Mouse (Mus musculus) stomach, embryonic 16.5 days (tissue): ENCODE data around the gene Gfi1. TPM values are rescaled to one million over a fixed set of nuclear protein-coding genes. Genes with fewer than 3 reads are reported as not detected.
A peak's percentile ranks its signal among the peaks of the same experiment; 100 is the strongest.

Experiments
- ATAC-seq: fragments of 200-750 bp; cut with Nextera tagmentation; 2 replicates; pipeline ENCODE4 v1.8.0; 2017; ENCODE audit warnings: moderate number of reproducible peaks, moderate TSS enrichment; ENCODE audit not compliant: insufficient read depth, low FRiP score
- H3K27ac ChIP-seq: fragments of 300-500 bp; sonication (generic); 2 replicates; pipeline ENCODE4 v1.5.1; 2014; ENCODE audit warnings: low read length
- H3K27me3 ChIP-seq: fragments of 300-500 bp; sonication (generic); 2 replicates; pipeline ENCODE4 v1.6.1; 2014; ENCODE audit warnings: low read length, control low read depth, mixed read lengths; ENCODE audit not compliant: control insufficient read depth, insufficient read depth
- H3K36me3 ChIP-seq: fragments of 300-500 bp; sonication (generic); 2 replicates; pipeline ENCODE4 v1.6.1; 2014; ENCODE audit warnings: low read length; ENCODE audit not compliant: control insufficient read depth, insufficient read depth
- H3K4me1 ChIP-seq: fragments of 300-500 bp; sonication (generic); 2 replicates; pipeline ENCODE4 v1.6.1; 2014; ENCODE audit warnings: low read length, control low read depth, mixed read lengths; ENCODE audit not compliant: control insufficient read depth, insufficient read depth
- H3K4me2 ChIP-seq: fragments of 300-500 bp; sonication (generic); 2 replicates; pipeline ENCODE4 v1.6.1; 2014; ENCODE audit warnings: low read depth, low read length, mixed read lengths
- H3K4me3 ChIP-seq: fragments of 300-500 bp; sonication (generic); replicated peaks from 2 replicates; pipeline ENCODE4 v1.5.1; 2014; ENCODE audit warnings: mild to moderate bottlenecking, low read length
- H3K9ac ChIP-seq: fragments of 300-500 bp; sonication (generic); 2 replicates; pipeline ENCODE4 v1.6.1; 2014; ENCODE audit warnings: low read length
- H3K9me3 ChIP-seq: fragments of 300-500 bp; sonication (generic); replicated peaks from 2 replicates; pipeline ENCODE4 v1.6.1; 2016; ENCODE audit warnings: low read length, control low read depth; ENCODE audit not compliant: control insufficient read depth
- WGBS: fragments of 180-500 bp; shearing (Covaris S2); extraction: QIAGEN DNeasy Blood & Tissue Kit; methylation state at CpG from one replicate; pipeline ENCODE4 v1.1.7; 2014; 5-methylcytosine and 5-hydroxymethylcytosine counted together
- polyA plus RNA-seq: library from polyadenylated mRNA; unstranded; fragments of >200 nt; fragmentation: Nextera tagmentation; extraction: Ambion mirVana; gene quantifications from 2 replicates; pipeline ENCODE4 v1.2.1, GENCODE M21; 2015

The Gfi1 gene
- polyA plus RNA-seq, 1 experiment from 2014 or later = 1.1 TPM

DNA sequence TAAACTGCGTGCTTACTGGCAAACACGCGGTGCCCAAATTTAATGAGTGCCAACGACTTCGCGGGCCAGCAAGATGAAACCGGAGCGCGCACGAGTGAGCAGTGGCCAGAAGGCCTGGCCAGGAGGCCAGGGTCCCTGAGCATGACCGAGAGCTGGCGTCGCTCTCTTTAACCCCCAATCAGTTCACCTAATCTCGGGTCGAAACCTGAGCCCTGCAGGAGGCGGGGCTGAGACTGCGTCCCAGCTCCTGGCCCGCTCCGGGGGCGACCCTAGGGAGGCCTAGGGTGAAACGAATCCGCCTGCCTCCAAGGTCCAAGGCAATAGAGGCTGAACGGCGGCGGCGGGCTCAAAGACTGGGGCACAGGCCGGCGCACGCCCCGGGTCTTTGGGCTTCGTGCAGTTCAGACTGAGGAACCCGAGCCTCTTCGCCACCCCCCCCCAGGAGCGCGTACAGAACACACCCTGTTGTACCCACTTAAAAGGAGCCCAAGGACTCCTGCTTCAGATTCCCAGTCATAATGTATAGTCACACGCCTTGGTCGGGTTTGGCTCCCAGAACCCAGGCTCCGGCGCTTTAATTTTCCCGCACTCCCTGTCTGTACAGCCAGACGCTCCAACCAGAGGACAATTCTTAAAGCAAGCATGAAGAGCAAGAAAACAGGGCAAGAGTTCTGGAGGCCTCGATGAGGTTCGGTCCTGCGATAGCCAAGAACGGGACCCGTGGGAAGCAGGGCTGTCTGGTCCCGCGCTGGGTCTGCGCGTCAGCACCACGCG is 988 bp downstream of the Gfi1 start:
- Histone ChIP-seq H3K9me3 (no peaks in the 10 kb centered on the region), H3K27ac (no peak overlapping the region), H3K36me3 (no peaks in the 10 kb centered on the region), H3K4me1 (peaks cover 51% of the 10 kb centered on the region), H3K4me2 (peak overlapping the region; percentile 52), H3K4me3 (peak overlapping the region; percentile 38), H3K9ac (no peak overlapping the region), H3K27me3 (peaks cover 88% of the 10 kb centered on the region)
- WGBS = 3% methylated on average over 52 of the region's 52 CpGs
- ATAC-seq = no peak

DNA sequence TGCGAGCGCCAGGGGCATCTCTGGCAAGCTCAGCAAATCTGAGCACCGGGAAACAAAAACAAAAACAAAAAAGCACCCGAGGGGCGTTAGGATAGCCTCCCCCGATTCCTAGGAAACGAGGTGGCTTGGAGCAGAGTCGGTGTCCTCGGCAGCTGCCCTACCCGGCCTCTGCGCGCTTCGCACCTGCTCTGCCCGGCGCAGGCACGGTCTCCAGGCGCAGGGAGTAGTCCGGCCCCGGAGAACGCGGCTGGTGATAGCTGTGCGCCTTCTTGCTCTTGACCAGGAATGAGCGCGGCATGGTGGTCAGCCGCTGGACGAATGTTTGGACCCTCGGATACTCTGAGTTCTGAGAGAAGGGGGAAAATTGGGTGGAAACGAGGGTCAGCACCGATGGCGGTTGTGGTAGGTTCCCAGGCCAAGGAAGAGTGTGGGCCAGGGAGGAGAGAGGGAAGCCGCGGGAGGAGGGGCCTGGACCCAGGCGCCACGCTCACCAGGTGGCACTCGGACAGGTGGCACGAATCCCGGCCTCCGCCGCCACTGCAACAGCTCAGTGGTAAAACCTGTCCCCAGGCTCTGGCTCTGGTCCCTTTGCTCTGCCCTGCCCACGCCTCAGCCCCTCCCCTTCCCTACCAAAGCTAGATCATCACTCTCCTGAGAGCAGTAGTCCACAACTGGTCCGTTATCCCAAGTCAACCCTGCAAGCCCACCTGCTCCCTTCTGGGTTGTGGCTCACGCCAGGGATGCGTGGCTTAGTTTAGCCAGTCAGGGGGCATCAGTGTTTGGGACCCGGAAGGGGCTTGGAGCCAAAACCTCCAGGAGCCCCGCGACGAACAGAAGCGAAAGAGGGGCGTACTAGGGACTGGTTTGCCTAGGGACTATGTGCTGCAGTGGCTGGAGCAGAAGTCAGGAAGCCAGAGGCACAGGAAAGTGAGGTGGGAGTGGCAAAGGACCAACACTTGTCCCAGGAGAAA is 2.0 kb downstream of the Gfi1 start:
- no peak overlapping the region for H3K27ac ChIP-seq
- H3K9ac ChIP-seq = peak overlapping the region; percentile 12; the same call in 1 of the 2 replicates
- ATAC-seq = peak; percentile 36
- 2% methylated on average over 49 of the region's 49 CpGs for whole genome bisulfite sequencing
- H3K36me3 ChIP-seq = no peaks in the 10 kb centered on the region
- H3K9me3 ChIP-seq = no peaks in the 10 kb centered on the region
- H3K4me3 ChIP-seq = peak overlapping the region; percentile 38
- peak overlapping the region; percentile 52 for H3K4me2 ChIP-seq
- H3K27me3 ChIP-seq = peaks cover 93% of the 10 kb centered on the region
- H3K4me1 ChIP-seq = peaks cover 51% of the 10 kb centered on the region

DNA sequence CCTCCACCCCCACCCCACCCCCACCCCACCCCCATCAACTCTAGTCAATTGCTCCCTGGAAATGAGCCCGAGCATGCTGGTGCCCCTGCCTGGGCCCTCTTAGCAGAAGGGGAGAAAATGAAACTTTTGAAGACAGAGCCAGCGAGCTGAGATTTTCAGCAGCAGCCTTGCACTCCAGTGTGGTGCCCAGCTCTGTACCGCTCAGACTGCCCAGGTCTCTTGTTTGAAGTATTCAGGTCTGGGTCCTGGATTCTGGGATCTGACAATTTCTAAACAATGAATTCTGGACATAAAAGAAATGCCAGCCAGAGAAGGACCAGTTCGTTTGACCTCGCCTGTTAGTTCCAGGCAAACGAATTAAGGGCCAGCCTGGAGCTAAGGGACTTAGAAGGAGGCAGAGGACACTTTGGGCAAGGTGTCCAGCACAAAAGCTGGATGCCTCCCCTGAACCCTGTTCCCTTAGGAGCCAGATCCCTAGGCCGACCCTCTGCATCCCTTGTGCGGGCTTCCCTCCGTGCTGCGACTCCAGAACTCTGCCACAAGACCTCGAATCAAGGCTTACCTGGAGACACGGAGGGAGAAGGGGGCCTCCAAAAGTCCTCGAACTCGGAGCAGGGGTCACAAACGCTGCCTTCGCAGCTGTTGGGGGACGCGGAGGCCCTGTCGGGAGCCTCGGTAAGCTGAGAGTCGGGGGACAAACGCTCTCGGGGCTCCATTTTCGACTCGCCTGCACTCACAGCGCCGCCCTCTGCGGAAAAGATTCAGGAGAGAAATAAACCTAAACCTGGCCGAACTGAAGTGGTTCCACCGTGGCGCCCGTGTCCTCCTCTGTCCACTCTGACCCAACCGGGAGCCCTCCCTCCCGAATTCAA is 2.9 kb downstream of the Gfi1 start:
- Histone ChIP-seq H3K4me1 (peaks cover 51% of the 10 kb centered on the region), H3K36me3 (no peaks in the 10 kb centered on the region), H3K9ac (peak overlapping the region; percentile 44; the same call in 1 of the 2 replicates), H3K27me3 (peaks cover 90% of the 10 kb centered on the region), H3K27ac (no peak overlapping the region), H3K9me3 (no peaks in the 10 kb centered on the region), H3K4me2 (peak overlapping the region; percentile 52), H3K4me3 (peak overlapping the region; percentile 38)
- WGBS = 3% methylated on average over 34 of the region's 34 CpGs
- ATAC-seq = no peak

DNA sequence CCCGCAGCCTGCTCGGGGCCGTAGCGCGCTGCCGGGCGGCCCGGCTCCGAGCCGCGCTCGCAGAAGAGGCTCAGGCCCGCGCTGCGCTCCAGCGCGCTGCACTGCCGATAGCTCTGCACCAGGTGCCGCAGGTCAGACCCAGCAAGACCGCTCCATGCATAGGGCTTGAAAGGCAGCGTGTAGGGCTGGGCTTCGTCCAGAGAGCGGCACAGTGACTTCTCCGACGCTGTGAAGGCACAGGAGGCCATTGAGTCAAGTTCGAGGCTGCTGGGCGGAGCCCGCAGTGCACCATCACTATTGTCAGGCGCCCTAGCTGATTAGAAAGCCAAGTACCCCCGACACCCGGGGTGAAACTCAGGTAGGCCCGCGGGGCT is 4.2 kb downstream of the Gfi1 start:
- no peaks in the 10 kb centered on the region for H3K36me3 ChIP-seq
- peak overlapping the region; percentile 55; the same call in 1 of the 2 replicates for H3K9ac ChIP-seq
- peak overlapping the region; percentile 71 for H3K4me2 ChIP-seq
- peak overlapping the region; percentile 47 for H3K4me3 ChIP-seq
- under 1% methylated on average over 33 of the region's 33 CpGs for WGBS
- H3K4me1 ChIP-seq = peaks cover 49% of the 10 kb centered on the region
- no peaks in the 10 kb centered on the region for H3K9me3 ChIP-seq
- peaks cover 91% of the 10 kb centered on the region for H3K27me3 ChIP-seq
- no peak for ATAC-seq
- no peak overlapping the region for H3K27ac ChIP-seq

DNA sequence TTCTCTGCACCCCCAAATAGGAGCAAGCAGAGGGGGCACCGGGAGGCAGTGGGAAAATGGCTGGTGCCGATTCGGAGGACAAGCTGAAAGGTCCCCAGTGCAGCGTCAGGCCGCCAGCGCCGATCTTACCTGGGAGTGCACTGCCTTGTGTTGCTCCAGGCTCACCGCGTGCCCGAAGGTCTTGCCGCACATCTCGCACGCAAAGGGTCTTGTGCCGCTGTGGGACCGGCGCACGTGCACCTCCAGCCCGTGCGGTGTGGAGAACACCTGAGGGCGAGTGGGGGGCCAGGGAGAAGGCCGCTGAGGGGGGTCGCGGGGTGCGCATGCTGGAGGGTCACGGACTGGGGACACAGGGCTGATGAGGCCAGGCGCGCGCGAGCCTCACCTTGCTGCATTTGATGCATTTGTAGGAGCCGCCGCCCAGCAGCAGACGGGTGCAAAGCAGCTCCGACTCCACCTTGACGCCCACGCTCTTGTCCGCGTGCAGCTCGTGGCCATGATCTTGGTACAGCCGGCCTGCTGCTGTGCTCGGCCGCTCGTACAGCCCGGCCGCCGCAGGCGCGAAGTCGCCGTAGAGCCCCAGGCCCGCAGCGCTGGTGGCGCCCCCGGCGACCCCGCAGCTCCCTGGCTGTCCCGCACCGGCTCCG is 4.7 kb downstream of the Gfi1 start:
- Histone ChIP-seq H3K4me1 (peaks cover 44% of the 10 kb centered on the region), H3K4me3 (peak overlapping the region; percentile 47), H3K9me3 (no peaks in the 10 kb centered on the region), H3K4me2 (peak overlapping the region; percentile 71), H3K9ac (peak overlapping the region; percentile 55; the same call in 1 of the 2 replicates), H3K36me3 (no peaks in the 10 kb centered on the region), H3K27ac (no peak overlapping the region), H3K27me3 (peaks cover 91% of the 10 kb centered on the region)
- no peak for ATAC-seq
- WGBS = 5% methylated on average over 58 of the region's 58 CpGs

DNA sequence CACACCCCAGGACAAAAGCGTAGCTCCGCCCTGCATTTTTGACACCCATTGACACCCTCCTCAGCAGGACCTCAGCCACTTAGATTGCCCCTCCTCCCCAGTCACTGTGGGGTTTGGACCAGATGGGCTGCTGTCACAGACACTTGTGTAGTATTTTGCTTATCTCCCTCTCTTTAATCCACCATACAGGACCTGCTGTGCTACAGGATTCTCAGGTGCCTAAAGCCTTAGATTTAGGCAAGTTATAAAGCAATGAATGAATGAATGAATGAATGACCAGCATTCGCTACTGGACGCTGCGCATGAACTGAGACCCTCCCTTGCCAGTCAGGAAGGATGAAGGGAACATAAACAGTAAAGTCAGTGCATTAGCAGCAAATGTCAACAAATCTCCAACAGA is 5.3 kb downstream of the Gfi1 start:
- no peaks in the 10 kb centered on the region for H3K36me3 ChIP-seq
- ATAC-seq = no peak
- H3K4me3 ChIP-seq = peak overlapping the region; percentile 47; the same call in 1 of the 2 replicates
- H3K27me3 ChIP-seq = peaks cover 86% of the 10 kb centered on the region
- H3K9me3 ChIP-seq = no peaks in the 10 kb centered on the region
- no peak overlapping the region for H3K9ac ChIP-seq
- H3K4me1 ChIP-seq = peaks cover 38% of the 10 kb centered on the region
- 7% methylated on average over 5 of the region's 5 CpGs for WGBS
- H3K27ac ChIP-seq = no peak overlapping the region
- H3K4me2 ChIP-seq = peak overlapping the region; percentile 71; the same call in 1 of the 2 replicates

DNA sequence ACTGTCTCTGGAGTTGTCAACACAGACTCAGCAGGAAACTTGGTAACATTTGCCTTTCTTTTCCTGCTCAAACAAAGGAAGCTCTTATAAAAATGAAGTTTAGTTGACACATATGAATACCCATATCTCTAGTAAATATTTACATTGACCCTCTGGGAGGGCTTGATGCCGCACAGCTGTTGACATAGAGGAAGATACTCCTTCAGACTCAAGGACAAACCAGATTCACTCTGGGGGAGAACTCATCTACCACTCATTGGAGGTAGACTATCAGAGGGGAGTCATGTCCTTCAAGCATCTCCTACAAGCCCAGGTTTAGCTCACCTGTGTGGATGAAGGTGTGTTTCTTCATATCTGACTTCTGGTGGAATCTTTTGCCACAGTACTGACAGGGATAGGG is 6.0 kb downstream of the Gfi1 start:
- ATAC-seq = no peak
- peaks cover 79% of the 10 kb centered on the region for H3K27me3 ChIP-seq

DNA sequence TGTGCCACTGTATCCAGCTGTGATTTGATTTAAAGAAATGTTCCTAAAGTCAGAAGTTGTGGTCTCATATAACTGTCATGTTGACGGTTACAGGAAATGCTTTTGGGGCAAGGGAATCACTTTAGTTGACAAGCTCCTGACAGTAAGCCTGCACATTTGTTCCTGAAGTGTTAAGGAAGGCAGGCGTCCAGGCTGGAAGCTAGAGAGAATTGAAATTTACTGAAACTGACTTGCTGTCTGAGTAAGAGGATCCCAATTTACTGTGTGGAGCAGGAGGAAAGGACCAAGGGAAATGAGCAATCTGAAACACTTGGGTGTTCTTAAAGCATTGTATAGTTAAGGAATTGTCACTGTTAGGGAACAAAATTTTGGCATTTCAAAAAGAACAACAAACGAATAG is 6.6 kb downstream of the Gfi1 start:
- WGBS = 25% methylated on average over 3 of the region's 3 CpGs
- H3K27me3 ChIP-seq = peaks cover 73% of the 10 kb centered on the region
- H3K4me3 ChIP-seq = no peak overlapping the region
- H3K4me2 ChIP-seq = no peak overlapping the region
- no peak for ATAC-seq
- H3K9me3 ChIP-seq = no peaks in the 10 kb centered on the region
- H3K9ac ChIP-seq = no peak overlapping the region
- peaks cover 26% of the 10 kb centered on the region for H3K4me1 ChIP-seq
- no peak overlapping the region for H3K27ac ChIP-seq
- H3K36me3 ChIP-seq = no peaks in the 10 kb centered on the region

More for the DNA sequence above, 6.0 kb downstream of the Gfi1 start:
- Histone ChIP-seq H3K9me3 (no peaks in the 10 kb centered on the region), H3K4me3 (no peak overlapping the region), H3K4me2 (no peak overlapping the region), H3K27ac (no peak overlapping the region), H3K9ac (no peak overlapping the region), H3K4me1 (peaks cover 31% of the 10 kb centered on the region), H3K36me3 (no peaks in the 10 kb centered on the region)
- WGBS = 13% methylated on average over 1 of the region's 1 CpGs
